Mouse (Mus musculus): Measurements from ENCODE around the gene Leng8.

Leng8 gene

GRCm38 (mm10) chr7:4178438-4178837 lies 41.6 kb downstream of the Leng8 start:
- TF ChIP-seq NANOG (IDR thresholded peaks at IDR 0.05; ENCODE audit: borderline replicate concordance, low read length) (no peak), POU5F1 (IDR thresholded peaks at IDR 0.05; ENCODE audit: borderline replicate concordance, low read length) (no peak), CTCF (conservative IDR thresholded peaks at IDR 0.05; ENCODE audit: low read length) (no peak)
- no peaks in the 10 kb centered on the region for H3K27me3 ChIP-seq (ENCODE audit: insufficient read depth, low read length)
- H3K36me3 ChIP-seq (ENCODE audit: insufficient read depth, low read length), result no peaks in the 10 kb centered on the region
- H3K9me3 ChIP-seq (ENCODE audit: low read length), result no peaks in the 10 kb centered on the region
- no peak overlapping the region for H3K4me3 ChIP-seq (replicated peaks; ENCODE audit: low read length)
- no peaks in the 10 kb centered on the region for H3K4me1 ChIP-seq (replicated peaks; ENCODE audit: low read depth, low read length)

Measured in E14TG2a.4 (cell line).